Mouse (Mus musculus) G1E (cell line): Measurements from ENCODE around the gene Ankrd31.

Experiments used
- CTCF ChIP-seq: IDR thresholded peaks from 2 replicates; pipeline ENCODE4 v1.5.1; 2012; ENCODE audit warnings: low read depth, low read length, inconsistent platforms, mixed read lengths
- GATA1 ChIP-seq: IDR thresholded peaks from 2 replicates; pipeline ENCODE4 v1.6.1; 2012; ENCODE audit warnings: borderline replicate concordance, low read length, inconsistent platforms, mixed read lengths
- GATA2 ChIP-seq: IDR thresholded peaks from 2 replicates; pipeline ENCODE4 v1.6.1; 2012; ENCODE audit warnings: low read depth, low read length, inconsistent platforms, borderline replicate concordance
- POLR2AphosphoS5 ChIP-seq: IDR thresholded peaks from 2 replicates; pipeline ENCODE4 v1.6.1; 2012; ENCODE audit warnings: low read depth, low read length, inconsistent platforms; ENCODE audit not compliant: insufficient replicate concordance
- TAL1 ChIP-seq: conservative IDR thresholded peaks from 2 replicates; pipeline ENCODE4 v1.6.1; 2012; ENCODE audit warnings: low read depth, low read length, inconsistent platforms, mixed read lengths

GRCm38 (mm10) chr13:96924985-96925745, 177.1 kb downstream of the Ankrd31 start:
- no peak for TF ChIP-seq CTCF
- TF ChIP-seq TAL1: no peak
- TF ChIP-seq POLR2AphosphoS5: no peak
- TF ChIP-seq GATA1: no peak
- no peak for TF ChIP-seq GATA2
